Mouse (Mus musculus) kidney, embryonic 15.5 days (tissue): ENCODE measurements at regions not wholly inside any gene's neighbourhood (a gene's known extent, or its start where the extent isn't known, plus 50 kb on each side); places are given as distances from the start of the nearest gene placed in this dataset.

ENCODE experiments used
- ATAC-seq: fragments of 200-750 bp; cut with Nextera tagmentation; replicated peaks from 2 replicates; pipeline ENCODE4 v1.8.0; 2017; ENCODE audit warnings: moderate TSS enrichment; ENCODE audit not compliant: low FRiP score
- H3K27ac ChIP-seq: fragments of 300-500 bp; sonication (generic); 2 replicates; pipeline ENCODE4 v1.5.1; 2015; ENCODE audit warnings: mild to moderate bottlenecking, inconsistent platforms
- H3K27me3 ChIP-seq: fragments of 300-500 bp; sonication (generic); 2 replicates; pipeline ENCODE4 v1.6.1; 2015; ENCODE audit warnings: inconsistent platforms
- H3K36me3 ChIP-seq: fragments of 300-500 bp; sonication (generic); 2 replicates; pipeline ENCODE4 v1.6.1; 2015; ENCODE audit warnings: inconsistent platforms
- H3K4me1 ChIP-seq: fragments of 300-500 bp; sonication (generic); 2 replicates; pipeline ENCODE4 v1.6.1; 2015; ENCODE audit warnings: inconsistent platforms
- H3K4me2 ChIP-seq: fragments of 300-500 bp; sonication (generic); 2 replicates; pipeline ENCODE4 v1.6.1; 2015; ENCODE audit warnings: moderate library complexity, mild to moderate bottlenecking, inconsistent platforms
- H3K4me3 ChIP-seq: fragments of 300-500 bp; sonication (generic); replicated peaks from 2 replicates; pipeline ENCODE4 v1.5.1; 2015; ENCODE audit warnings: mild to moderate bottlenecking, inconsistent platforms
- H3K9ac ChIP-seq: fragments of 300-500 bp; sonication (generic); 2 replicates; pipeline ENCODE4 v1.6.1; 2015; ENCODE audit warnings: mild to moderate bottlenecking, inconsistent platforms
- H3K9me3 ChIP-seq: fragments of 300-500 bp; sonication (generic); replicated peaks from 2 replicates; pipeline ENCODE4 v1.6.1; 2016; ENCODE audit warnings: inconsistent platforms
- WGBS: fragments of 180-500 bp; shearing (Covaris S2); methylation state at CpG from one replicate; pipeline ENCODE4 v1.1.7; 2015; ENCODE audit warnings: mixed read lengths; 5-methylcytosine and 5-hydroxymethylcytosine counted together

DNA sequence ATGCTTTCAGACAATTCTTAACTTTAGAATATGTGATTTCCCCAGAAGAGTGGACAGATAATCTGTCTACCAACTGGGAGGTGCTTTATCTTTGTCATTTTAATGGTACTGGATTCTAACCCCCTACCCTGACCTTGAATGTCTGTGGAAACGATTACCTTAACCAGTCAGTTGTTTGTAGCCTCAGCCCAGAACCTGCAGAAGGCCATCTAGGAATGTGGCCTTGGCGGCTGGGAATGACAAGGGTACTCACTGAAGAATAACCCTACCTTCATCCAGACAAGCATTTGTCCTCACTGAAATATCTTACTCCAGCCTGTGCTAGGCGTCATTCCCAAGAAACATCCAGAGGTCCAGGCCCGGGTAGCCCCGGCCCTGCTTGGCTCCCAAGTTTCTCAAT is 337.1 kb upstream of the Trpc7 start:
- H3K9ac ChIP-seq, result no peak overlapping the region
- H3K27ac ChIP-seq, result no peak overlapping the region
- ATAC-seq, result no peak
- no peaks in the 10 kb centered on the region for H3K36me3 ChIP-seq
- H3K9me3 ChIP-seq, result no peaks in the 10 kb centered on the region
- no peak overlapping the region for H3K4me2 ChIP-seq
- H3K4me1 ChIP-seq, result peaks cover 14% of the 10 kb centered on the region
- H3K4me3 ChIP-seq, result no peak overlapping the region
- WGBS, result 85% methylated on average over 5 of the region's 5 CpGs
- H3K27me3 ChIP-seq, result no peaks in the 10 kb centered on the region

DNA sequence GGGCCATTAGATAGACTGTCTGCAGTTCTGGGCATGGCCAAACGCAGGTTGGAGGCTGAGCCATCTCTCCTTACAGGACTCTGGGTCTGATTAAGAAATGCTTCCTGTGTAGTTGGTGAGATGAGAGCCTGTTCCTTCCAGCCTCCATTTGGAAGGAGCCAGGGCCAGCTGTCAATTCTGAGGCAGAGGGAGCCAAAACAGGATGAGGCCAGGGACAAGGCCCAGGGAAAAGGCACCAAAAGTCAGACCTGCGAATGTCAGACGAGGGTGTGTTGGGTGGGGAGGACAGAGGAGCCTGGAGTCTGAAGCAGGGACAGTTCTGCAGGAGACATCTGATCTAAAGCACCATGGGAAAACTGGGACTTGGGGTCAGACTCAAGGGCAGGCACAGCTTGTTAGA is 335.9 kb upstream of the Trpc7 start:
- no peak overlapping the region for H3K4me2 ChIP-seq
- 49% methylated on average over 3 of the region's 3 CpGs for WGBS
- H3K9ac ChIP-seq, result no peak overlapping the region
- H3K27ac ChIP-seq, result no peak overlapping the region
- H3K36me3 ChIP-seq, result no peaks in the 10 kb centered on the region
- H3K4me1 ChIP-seq, result peaks cover 5% of the 10 kb centered on the region
- H3K9me3 ChIP-seq, result no peaks in the 10 kb centered on the region
- no peak for ATAC-seq
- no peaks in the 10 kb centered on the region for H3K27me3 ChIP-seq
- H3K4me3 ChIP-seq, result no peak overlapping the region

DNA sequence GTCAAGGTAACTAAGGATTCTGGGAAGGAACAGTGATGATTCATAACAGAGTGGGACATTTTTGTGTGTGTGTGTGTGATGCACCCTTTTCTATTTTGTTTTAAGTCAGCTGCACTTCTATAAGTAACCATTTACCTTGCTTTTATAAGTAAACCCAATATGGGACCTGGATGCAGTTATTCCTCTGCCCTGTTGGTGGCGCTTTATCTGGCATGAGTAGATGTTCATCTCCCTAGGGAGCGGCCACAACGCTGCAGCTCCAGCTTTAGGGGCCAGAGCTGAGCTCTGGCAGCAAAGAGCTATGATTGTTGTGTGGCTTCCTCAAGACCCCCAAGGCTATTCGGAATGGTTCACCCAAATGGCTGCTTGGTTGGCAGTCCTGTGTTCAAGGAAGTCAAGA is 334.5 kb upstream of the Trpc7 start:
- H3K4me1 ChIP-seq, result no peaks in the 10 kb centered on the region
- H3K27ac ChIP-seq, result no peak overlapping the region
- H3K9me3 ChIP-seq, result no peaks in the 10 kb centered on the region
- no peak for ATAC-seq
- H3K4me3 ChIP-seq, result no peak overlapping the region
- H3K4me2 ChIP-seq, result no peak overlapping the region
- H3K27me3 ChIP-seq, result no peaks in the 10 kb centered on the region
- H3K9ac ChIP-seq, result no peak overlapping the region
- WGBS, result 67% methylated on average over 4 of the region's 4 CpGs
- no peaks in the 10 kb centered on the region for H3K36me3 ChIP-seq

DNA sequence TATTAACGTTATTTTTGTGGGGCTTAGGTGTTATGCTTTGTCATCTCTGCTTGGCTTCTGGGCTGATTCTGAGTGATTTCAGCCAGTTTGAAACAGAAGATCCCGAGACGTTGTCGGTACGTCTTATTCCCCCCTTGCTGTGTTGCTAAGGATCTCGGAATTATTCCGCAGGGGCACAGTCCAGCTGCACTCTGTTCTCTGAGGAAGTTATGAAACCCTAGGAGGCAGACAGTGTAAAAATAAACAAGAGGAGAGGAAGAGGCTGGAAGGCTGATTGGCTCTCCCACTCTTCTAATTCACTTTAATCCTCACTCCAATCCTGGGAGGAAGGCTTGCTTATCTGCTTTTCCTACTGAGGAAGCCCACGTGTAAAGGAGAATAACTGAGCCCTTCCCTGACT is 325.3 kb upstream of the Trpc7 start:
- ATAC-seq, result no peak
- Histone ChIP-seq H3K27me3 (no peaks in the 10 kb centered on the region), H3K36me3 (no peaks in the 10 kb centered on the region), H3K9ac (no peak overlapping the region), H3K4me1 (peaks cover 10% of the 10 kb centered on the region; the same call in 1 of the 2 replicates), H3K27ac (no peak overlapping the region), H3K4me3 (no peak overlapping the region), H3K4me2 (no peak overlapping the region), H3K9me3 (no peaks in the 10 kb centered on the region)
- WGBS, result 40% methylated on average over 8 of the region's 8 CpGs

DNA sequence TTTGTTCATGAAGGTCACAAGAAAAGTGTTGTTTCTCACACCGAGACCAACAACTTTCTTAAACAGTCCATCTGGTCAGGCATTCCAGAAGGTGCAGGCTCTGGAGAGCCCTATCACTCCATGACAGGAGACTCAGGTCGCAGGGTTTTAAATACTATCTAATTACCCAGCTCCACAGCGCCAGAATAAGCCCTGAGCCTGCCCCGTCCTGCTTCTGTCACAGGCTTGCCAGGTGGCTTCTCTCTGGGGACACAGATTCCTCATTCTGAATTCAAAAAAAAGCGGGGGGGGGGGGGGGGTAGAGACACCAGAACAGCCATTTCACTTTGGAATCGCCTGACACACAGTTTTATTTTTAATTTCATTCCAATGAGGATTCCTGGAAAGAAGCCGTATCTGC is 320.4 kb upstream of the Trpc7 start:
- Histone ChIP-seq H3K9ac (no peak overlapping the region), H3K9me3 (no peaks in the 10 kb centered on the region), H3K36me3 (no peaks in the 10 kb centered on the region), H3K4me3 (no peak overlapping the region), H3K4me1 (peaks cover 6% of the 10 kb centered on the region; the same call in 1 of the 2 replicates), H3K27ac (no peak overlapping the region), H3K4me2 (no peak overlapping the region), H3K27me3 (no peaks in the 10 kb centered on the region)
- ATAC-seq, result no peak
- WGBS, result 25% methylated on average over 7 of the region's 7 CpGs

DNA sequence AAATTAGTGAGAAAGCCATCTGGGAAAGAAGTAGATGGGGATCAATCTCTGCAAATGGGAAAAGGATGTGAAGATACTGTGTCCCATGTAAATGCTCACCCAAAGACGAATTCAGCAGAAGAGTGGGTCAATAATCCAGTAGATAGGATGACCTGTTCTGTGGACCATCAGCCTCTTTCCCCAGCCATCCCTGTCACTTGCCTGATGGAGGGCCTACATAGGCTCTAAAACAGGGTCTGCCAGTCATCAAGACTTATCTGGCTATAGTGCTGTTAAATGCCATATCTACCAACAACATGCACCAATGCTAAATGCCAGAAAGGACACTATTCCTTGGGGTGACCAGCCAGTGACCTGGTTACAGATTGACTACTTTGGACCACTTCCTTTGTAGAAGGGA is 316.5 kb upstream of the Trpc7 start:
- Histone ChIP-seq H3K27me3 (no peaks in the 10 kb centered on the region), H3K36me3 (no peaks in the 10 kb centered on the region), H3K4me3 (no peak overlapping the region), H3K27ac (no peak overlapping the region), H3K4me1 (no peaks in the 10 kb centered on the region), H3K9ac (no peak overlapping the region), H3K9me3 (no peaks in the 10 kb centered on the region), H3K4me2 (no peak overlapping the region)
- 85% methylated on average over 1 of the region's 1 CpGs for WGBS
- ATAC-seq, result no peak

DNA sequence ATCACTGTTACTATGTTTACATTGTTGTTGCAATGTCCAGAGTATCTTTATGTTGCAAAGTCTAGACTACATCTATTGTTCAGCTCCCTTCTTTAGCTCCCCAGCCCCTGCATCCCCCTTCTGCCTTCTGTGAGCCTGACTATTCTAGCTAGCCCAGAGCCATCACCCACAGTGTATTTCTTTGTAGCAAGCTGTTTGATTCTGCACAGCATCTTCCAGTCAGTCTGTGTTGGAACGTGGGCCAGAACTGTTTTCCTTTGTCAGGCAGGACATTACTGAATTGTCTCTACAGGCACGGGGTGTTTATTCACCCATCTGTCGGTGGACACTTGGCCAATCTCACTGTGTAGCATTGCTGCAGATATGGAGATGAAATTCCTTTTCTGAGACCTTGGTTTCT is 295.4 kb upstream of the Trpc7 start:
- Histone ChIP-seq H3K9ac (no peak overlapping the region), H3K27ac (no peak overlapping the region), H3K4me1 (no peaks in the 10 kb centered on the region), H3K4me3 (no peak overlapping the region), H3K36me3 (no peaks in the 10 kb centered on the region), H3K27me3 (no peaks in the 10 kb centered on the region), H3K9me3 (no peaks in the 10 kb centered on the region), H3K4me2 (no peak overlapping the region)
- ATAC-seq, result no peak
- WGBS, result 67% methylated on average over 3 of the region's 3 CpGs

DNA sequence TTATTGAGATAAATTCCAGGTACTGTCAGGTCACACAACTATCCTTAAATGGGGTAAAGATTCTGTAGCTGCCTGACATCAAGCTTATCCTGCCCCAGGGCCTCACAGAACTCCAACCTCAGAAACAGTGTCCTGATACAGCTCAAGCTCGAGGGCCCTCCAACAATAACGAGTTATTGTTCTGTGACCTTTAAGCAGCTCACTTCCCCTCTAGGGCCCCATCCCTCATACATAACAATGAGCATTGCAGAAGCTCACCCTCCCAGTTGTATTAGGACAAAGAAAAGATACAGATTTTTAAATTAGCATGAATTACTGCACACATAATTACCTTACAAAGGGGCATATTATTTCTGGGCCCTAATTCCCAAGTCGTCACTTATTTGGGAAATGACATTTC is 293.5 kb upstream of the Trpc7 start:
- no peaks in the 10 kb centered on the region for H3K27me3 ChIP-seq
- no peak overlapping the region for H3K27ac ChIP-seq
- no peaks in the 10 kb centered on the region for H3K36me3 ChIP-seq
- no peaks in the 10 kb centered on the region for H3K4me1 ChIP-seq
- no peak overlapping the region for H3K4me2 ChIP-seq
- WGBS, result 46% methylated on average over 3 of the region's 3 CpGs
- no peak overlapping the region for H3K9ac ChIP-seq
- ATAC-seq, result no peak
- no peak overlapping the region for H3K4me3 ChIP-seq
- H3K9me3 ChIP-seq, result no peaks in the 10 kb centered on the region

DNA sequence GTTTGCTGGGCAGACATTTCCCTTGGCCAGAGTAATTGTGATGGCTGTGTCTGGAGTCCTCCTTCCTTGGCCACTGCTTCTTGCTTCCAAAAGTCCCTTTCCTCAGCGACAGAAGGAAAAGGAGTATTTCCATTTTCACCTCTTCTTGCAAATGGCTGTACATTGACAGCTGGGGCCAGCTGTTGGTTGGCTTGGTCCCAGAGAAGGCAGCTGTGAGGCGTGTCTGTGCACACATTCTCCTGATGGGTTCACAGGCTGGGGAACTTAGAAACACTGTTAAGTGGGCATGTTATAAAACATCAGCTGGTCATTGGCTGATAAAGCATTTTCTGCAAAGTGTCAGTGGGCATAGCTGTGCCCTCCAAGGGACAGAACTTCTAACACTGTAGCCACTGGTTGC is 290.4 kb upstream of the Trpc7 start:
- no peaks in the 10 kb centered on the region for H3K27me3 ChIP-seq
- H3K4me1 ChIP-seq, result no peaks in the 10 kb centered on the region
- no peak overlapping the region for H3K4me2 ChIP-seq
- H3K9me3 ChIP-seq, result no peaks in the 10 kb centered on the region
- 43% methylated on average over 2 of the region's 2 CpGs for WGBS
- no peak for ATAC-seq
- H3K4me3 ChIP-seq, result no peak overlapping the region
- no peaks in the 10 kb centered on the region for H3K36me3 ChIP-seq
- H3K27ac ChIP-seq, result no peak overlapping the region
- H3K9ac ChIP-seq, result no peak overlapping the region

DNA sequence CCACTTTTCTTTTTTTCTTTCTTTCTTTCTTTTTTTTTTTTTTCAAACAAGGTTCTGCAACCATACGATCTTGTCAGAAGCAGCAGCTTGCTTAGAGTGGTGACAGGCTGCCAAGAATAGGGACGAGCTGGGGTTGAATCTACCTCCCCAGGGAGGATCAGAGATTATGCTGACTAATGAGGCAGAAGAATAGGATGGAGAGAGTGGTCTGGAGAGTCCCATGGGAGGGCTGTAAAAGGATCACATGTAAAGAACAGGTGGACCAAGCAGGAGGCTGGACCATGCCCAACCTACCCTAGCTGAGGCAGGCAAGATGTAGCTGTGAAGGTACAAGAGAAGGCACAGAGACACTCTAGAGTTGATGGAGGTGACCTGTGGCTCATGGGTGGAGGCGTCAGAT is 274.4 kb upstream of the Trpc7 start:
- ATAC-seq, result no peak
- WGBS, result 76% methylated on average over 3 of the region's 3 CpGs
- Histone ChIP-seq H3K27ac (no peak overlapping the region), H3K4me2 (no peak overlapping the region), H3K36me3 (no peaks in the 10 kb centered on the region), H3K4me1 (no peaks in the 10 kb centered on the region), H3K4me3 (no peak overlapping the region), H3K9ac (no peak overlapping the region), H3K27me3 (no peaks in the 10 kb centered on the region), H3K9me3 (no peaks in the 10 kb centered on the region)

DNA sequence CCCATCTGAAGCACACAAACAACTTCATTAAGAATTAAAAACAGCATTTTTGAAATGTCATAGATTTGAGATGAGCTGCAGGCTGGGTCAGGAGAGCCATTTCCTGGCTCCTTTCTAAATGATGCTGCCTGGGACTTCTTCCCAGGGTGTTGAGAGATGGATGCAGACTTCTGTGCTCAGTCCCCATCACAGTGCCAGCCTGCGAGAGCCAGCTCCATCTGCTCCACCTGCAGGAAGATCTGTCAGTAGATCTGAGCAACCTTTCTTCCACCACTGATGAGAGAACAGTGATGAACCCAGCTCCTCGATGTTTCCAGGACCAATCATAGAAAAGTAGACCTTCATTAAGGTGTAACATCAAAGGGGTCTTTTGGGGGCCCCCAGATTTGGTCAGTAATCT is 273.8 kb upstream of the Trpc7 start:
- H3K4me1 ChIP-seq, result no peaks in the 10 kb centered on the region
- no peak overlapping the region for H3K4me2 ChIP-seq
- ATAC-seq, result no peak
- WGBS, result 72% methylated on average over 2 of the region's 2 CpGs
- H3K36me3 ChIP-seq, result no peaks in the 10 kb centered on the region
- H3K27ac ChIP-seq, result no peak overlapping the region
- H3K9me3 ChIP-seq, result no peaks in the 10 kb centered on the region
- H3K9ac ChIP-seq, result no peak overlapping the region
- H3K27me3 ChIP-seq, result no peaks in the 10 kb centered on the region
- no peak overlapping the region for H3K4me3 ChIP-seq

DNA sequence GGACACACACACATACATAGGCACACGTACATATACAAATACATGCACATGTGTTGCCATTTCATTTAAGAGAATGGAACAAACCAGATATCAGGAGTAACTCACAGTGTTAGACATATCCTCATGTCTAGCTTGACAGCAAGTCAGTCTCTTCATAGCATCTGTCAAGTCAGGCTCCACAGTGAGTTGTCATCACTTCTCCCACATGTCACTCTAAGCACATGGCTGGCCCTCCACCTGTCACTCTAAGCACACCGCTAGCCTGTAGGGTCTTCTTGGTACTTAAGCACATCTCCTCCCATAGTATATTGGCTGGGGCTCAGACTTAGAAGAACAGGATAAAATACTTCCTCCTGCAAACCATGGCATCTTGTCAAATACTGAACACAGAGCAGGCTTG is 269.6 kb upstream of the Trpc7 start:
- Histone ChIP-seq H3K27me3 (no peaks in the 10 kb centered on the region), H3K4me1 (no peaks in the 10 kb centered on the region), H3K4me3 (no peak overlapping the region), H3K4me2 (no peak overlapping the region), H3K9ac (no peak overlapping the region), H3K9me3 (no peaks in the 10 kb centered on the region), H3K36me3 (no peaks in the 10 kb centered on the region), H3K27ac (no peak overlapping the region)
- ATAC-seq, result no peak
- WGBS, result 86% methylated on average over 2 of the region's 2 CpGs

DNA sequence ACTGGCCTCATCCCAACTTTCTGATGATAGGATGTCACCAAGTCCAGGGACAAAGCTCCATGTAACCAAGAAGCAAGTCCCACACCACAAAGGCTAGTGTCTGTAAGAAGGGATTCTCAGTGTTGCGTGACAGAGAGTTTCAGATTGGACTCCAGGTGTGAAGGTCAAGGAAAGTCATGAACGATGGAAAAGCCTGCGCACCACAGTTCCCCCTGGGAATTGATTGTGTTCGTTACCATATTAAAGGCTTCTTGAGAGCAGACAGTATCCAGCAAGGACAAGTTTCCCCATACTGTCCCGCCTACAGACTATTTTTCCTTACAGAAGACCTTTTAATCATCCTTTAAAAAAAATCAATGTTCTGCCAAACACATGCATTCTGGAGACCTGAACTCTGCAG is 257.0 kb upstream of the Trpc7 start:
- Histone ChIP-seq H3K36me3 (no peaks in the 10 kb centered on the region), H3K4me2 (no peak overlapping the region), H3K9me3 (no peaks in the 10 kb centered on the region), H3K4me3 (no peak overlapping the region), H3K4me1 (no peaks in the 10 kb centered on the region), H3K27ac (no peak overlapping the region), H3K27me3 (no peaks in the 10 kb centered on the region), H3K9ac (no peak overlapping the region)
- WGBS, result 50% methylated on average over 5 of the region's 5 CpGs
- ATAC-seq, result no peak
